Mouse (Mus musculus) E14TG2a.4 (cell line): Measurements from ENCODE around the gene Ddx52.

Source experiments
- CTCF ChIP-seq: conservative IDR thresholded peaks from 2 replicates; pipeline ENCODE4 v1.5.1; 2014; ENCODE audit warnings: low read length
- NANOG ChIP-seq: IDR thresholded peaks from 2 replicates; pipeline ENCODE4 v1.6.1; 2014; ENCODE audit warnings: borderline replicate concordance, low read length, mixed read lengths
- POU5F1 ChIP-seq: IDR thresholded peaks from 2 replicates; pipeline ENCODE4 v1.6.1; 2014; ENCODE audit warnings: low read length, borderline replicate concordance

GRCm38 (mm10) chr11:83961983-83962382, 20.1 kb downstream of the Ddx52 start:
- TF ChIP-seq CTCF (no peak), NANOG (no peak), POU5F1 (no peak)
